Mouse (Mus musculus) G1E (cell line): ENCODE measurements around the gene Map3k5. TPM values are rescaled to one million over a fixed set of nuclear protein-coding genes. Genes with fewer than 3 reads are reported as not detected.

Experiments
- ATAC-seq: 2 replicates; pipeline ENCODE4 v1.8.0; 2016; ENCODE audit warnings: mild to moderate bottlenecking; ENCODE audit not compliant: insufficient number of reproducible peaks, poor library complexity, low FRiP score, severe bottlenecking; ENCODE audit errors: extremely low read depth
- DNase-seq: peaks from one replicate; pipeline ENCODE4 v3.0.0; 2012; ENCODE audit warnings: low spot score
- H3K27me3 ChIP-seq: 2 replicates; pipeline ENCODE4 v1.6.1; 2012; ENCODE audit warnings: mild to moderate bottlenecking, low read length, inconsistent platforms; ENCODE audit not compliant: insufficient read depth
- H3K36me3 ChIP-seq: replicated peaks from 2 replicates; pipeline ENCODE3; 2012; ENCODE audit warnings: mild to moderate bottlenecking, inconsistent platforms
- H3K4me1 ChIP-seq: 2 replicates; pipeline ENCODE4 v1.6.1; 2012; ENCODE audit warnings: low read depth, low read length, inconsistent platforms, mixed read lengths; ENCODE audit not compliant: insufficient read depth
- H3K4me3 ChIP-seq: 2 replicates; pipeline ENCODE4 v1.5.1; 2012; ENCODE audit warnings: low read depth, mild to moderate bottlenecking, inconsistent platforms, low read length, moderate library complexity, mixed read lengths
- H3K9me3 ChIP-seq: replicated peaks from 2 replicates; pipeline ENCODE4 v1.6.1; 2012; ENCODE audit warnings: inconsistent platforms
- CTCF ChIP-seq: IDR thresholded peaks from 2 replicates; pipeline ENCODE4 v1.5.1; 2012; ENCODE audit warnings: low read depth, low read length, inconsistent platforms, mixed read lengths
- GATA1 ChIP-seq: IDR thresholded peaks from 2 replicates; pipeline ENCODE4 v1.6.1; 2012; ENCODE audit warnings: borderline replicate concordance, low read length, inconsistent platforms, mixed read lengths
- GATA2 ChIP-seq: IDR thresholded peaks from 2 replicates; pipeline ENCODE4 v1.6.1; 2012; ENCODE audit warnings: low read depth, low read length, inconsistent platforms, borderline replicate concordance
- POLR2AphosphoS5 ChIP-seq: IDR thresholded peaks from 2 replicates; pipeline ENCODE4 v1.6.1; 2012; ENCODE audit warnings: low read depth, low read length, inconsistent platforms; ENCODE audit not compliant: insufficient replicate concordance
- TAL1 ChIP-seq: conservative IDR thresholded peaks from 2 replicates; pipeline ENCODE4 v1.6.1; 2012; ENCODE audit warnings: low read depth, low read length, inconsistent platforms, mixed read lengths
- polyA plus RNA-seq: library from polyadenylated mRNA; stranded (reverse); fragments of >175 nt; gene quantifications from 2 replicates; pipeline ENCODE4 v1.2.3, GENCODE M21; 2012
- total RNA-seq, 2 experiments: library from RNA; stranded (forward) in 1 of 2; stranded (reverse) in 1 of 2; fragments of 200-1000 nt in 1 of 2; fragments of >200 nt in 1 of 2; fragmentation: Nextera tagmentation in 1 of 2; gene quantifications; 2 replicates each; pipeline ENCODE4 v1.2.3; 2014 to 2017

Map3k5 gene
- total and polyA plus RNA-seq, 3 experiments: 0.18 to 1.4 (median 1.3) TPM

GRCm38 (mm10) chr10:20185806-20186205 lies 251.5 kb downstream of the Map3k5 start:
- H3K4me1 ChIP-seq: peaks cover 70% of the 10 kb centered on the region

GRCm38 (mm10) chr10:20186800-20187273 lies 252.6 kb downstream of the Map3k5 start:
- 0 out of 2 replicates have a peak, but pooled peaks cover 2% of the 10 kb centered on the region for H3K27me3 ChIP-seq
- TF ChIP-seq GATA1 (no peak), POLR2AphosphoS5 (no peak), TAL1 (no peak), GATA2 (no peak), CTCF (no peak)
- peaks cover 60% of the 10 kb centered on the region for H3K4me1 ChIP-seq
- ATAC-seq (no peak), DNase-seq (no peak)
- no peaks in the 10 kb centered on the region for H3K9me3 ChIP-seq
- H3K4me3 ChIP-seq: no peak overlapping the region
- no peaks in the 10 kb centered on the region for H3K36me3 ChIP-seq

More at GRCm38 (mm10) chr10:20185806-20186205, 251.5 kb downstream of the Map3k5 start:
- Histone ChIP-seq H3K27me3 (0 out of 2 replicates have a peak, but pooled peaks cover 2% of the 10 kb centered on the region), H3K4me3 (no peak overlapping the region), H3K36me3 (no peaks in the 10 kb centered on the region), H3K9me3 (no peaks in the 10 kb centered on the region)
- DNase-seq: no peak
- no peak for ATAC-seq
- TF ChIP-seq CTCF: no peak

- ATAC-seq: no peak
- Histone ChIP-seq H3K9me3 (no peaks in the 10 kb centered on the region), H3K27me3 (peaks cover 12% of the 10 kb centered on the region), H3K36me3 (no peaks in the 10 kb centered on the region), H3K4me1 (peaks cover 35% of the 10 kb centered on the region), H3K4me3 (no peak overlapping the region)
- TF ChIP-seq CTCF: no peak
- TF ChIP-seq TAL1: no peak
- TF ChIP-seq GATA1: no peak
- TF ChIP-seq GATA2: no peak
- no peak for TF ChIP-seq POLR2AphosphoS5
- DNase-seq: no peak
Observed at GRCm38 (mm10) chr10:20190139-20190747, 256.0 kb downstream of the Map3k5 start.

Other genes starting within 250 kb of the Map3k5 start
- gene Il20ra, start 221.9 kb upstream of the Map3k5 start, total RNA-seq (2014; fragmentation: Nextera tagmentation): not detected in 2 replicates
- gene Il20ra, start 221.9 kb upstream of the Map3k5 start, total RNA-seq (2017): 0.17 and 0.22 TPM in 2 replicates
- gene Il20ra, start 221.9 kb upstream of the Map3k5 start, polyA plus RNA-seq: not detected in 2 replicates
- gene Slc35d3, start 83.0 kb upstream of the Map3k5 start, total RNA-seq (2014; fragmentation: Nextera tagmentation): not detected in 2 replicates
- 0.22 TPM in 1 of 2 replicates, not detected in the other for gene Slc35d3, start 83.0 kb upstream of the Map3k5 start, total RNA-seq (2017)
- gene Slc35d3, start 83.0 kb upstream of the Map3k5 start, polyA plus RNA-seq: 0.03 TPM in 1 of 2 replicates, not detected in the other
- 16.5 and 30.3 TPM in 2 replicates for gene Pex7, start 26.8 kb upstream of the Map3k5 start, total RNA-seq (2014; fragmentation: Nextera tagmentation)
- gene Pex7, start 26.8 kb upstream of the Map3k5 start, total RNA-seq (2017): 38.3 and 45.9 TPM in 2 replicates
- 14.7 and 15.6 TPM in 2 replicates for gene Pex7, start 26.8 kb upstream of the Map3k5 start, polyA plus RNA-seq
- not detected in 2 replicates for gene Map7, start 214.0 kb downstream of the Map3k5 start, total RNA-seq (2014; fragmentation: Nextera tagmentation)
- 2.3 and 2.6 TPM in 2 replicates for gene Map7, start 214.0 kb downstream of the Map3k5 start, total RNA-seq (2017)
- 2.5 and 2.8 TPM in 2 replicates for gene Map7, start 214.0 kb downstream of the Map3k5 start, polyA plus RNA-seq